Mouse (Mus musculus) midbrain, embryonic 12.5 days (tissue): ENCODE measurements around the gene Ston1. TPM values are rescaled to one million over a fixed set of nuclear protein-coding genes. Genes with fewer than 3 reads are reported as not detected.

ENCODE experiments used
- ATAC-seq: fragments of 200-750 bp; cut with Nextera tagmentation; 2 replicates; pipeline ENCODE4 v1.8.0; 2017; ENCODE audit warnings: low read depth, moderate TSS enrichment, moderate library complexity; ENCODE audit not compliant: low FRiP score
- H3K27ac ChIP-seq: fragments of 300-500 bp; sonication (generic); replicated peaks from 2 replicates; pipeline ENCODE4 v1.5.1; 2016; ENCODE audit warnings: mild to moderate bottlenecking
- H3K27me3 ChIP-seq: fragments of 300-500 bp; sonication (generic); 2 replicates; pipeline ENCODE4 v1.6.1; 2016; ENCODE audit warnings: mild to moderate bottlenecking
- H3K36me3 ChIP-seq: fragments of 300-500 bp; sonication (generic); 2 replicates; pipeline ENCODE4 v1.6.1; 2016
- H3K4me1 ChIP-seq: fragments of 300-500 bp; sonication (generic); 2 replicates; pipeline ENCODE4 v1.6.1; 2016
- H3K4me2 ChIP-seq: fragments of 300-500 bp; sonication (generic); replicated peaks from 2 replicates; pipeline ENCODE4 v1.6.1; 2016; ENCODE audit warnings: mild to moderate bottlenecking, moderate library complexity
- H3K4me3 ChIP-seq: fragments of 300-500 bp; sonication (generic); 2 replicates; pipeline ENCODE4 v1.5.1; 2016; ENCODE audit warnings: mild to moderate bottlenecking
- H3K9ac ChIP-seq: fragments of 300-500 bp; sonication (generic); replicated peaks from 2 replicates; pipeline ENCODE4 v1.6.1; 2016; ENCODE audit warnings: mild to moderate bottlenecking, moderate library complexity
- H3K9me3 ChIP-seq: fragments of 300-500 bp; sonication (generic); 2 replicates; pipeline ENCODE4 v1.6.1; 2016; ENCODE audit warnings: mild to moderate bottlenecking
- WGBS: fragments of 180-500 bp; shearing (Covaris S2); methylation state at CpG from one replicate; pipeline ENCODE4 v1.1.7; 2016; 5-methylcytosine and 5-hydroxymethylcytosine counted together
- polyA plus RNA-seq: library from polyadenylated mRNA; unstranded; fragments of >200 nt; fragmentation: Nextera tagmentation; extraction: Ambion mirVana; gene quantifications from 2 replicates; pipeline ENCODE4 v1.2.1, GENCODE M21; 2016

Ston1 gene
- polyA plus RNA-seq, 1 experiment from 2014 or later = 1.6 TPM

DNA sequence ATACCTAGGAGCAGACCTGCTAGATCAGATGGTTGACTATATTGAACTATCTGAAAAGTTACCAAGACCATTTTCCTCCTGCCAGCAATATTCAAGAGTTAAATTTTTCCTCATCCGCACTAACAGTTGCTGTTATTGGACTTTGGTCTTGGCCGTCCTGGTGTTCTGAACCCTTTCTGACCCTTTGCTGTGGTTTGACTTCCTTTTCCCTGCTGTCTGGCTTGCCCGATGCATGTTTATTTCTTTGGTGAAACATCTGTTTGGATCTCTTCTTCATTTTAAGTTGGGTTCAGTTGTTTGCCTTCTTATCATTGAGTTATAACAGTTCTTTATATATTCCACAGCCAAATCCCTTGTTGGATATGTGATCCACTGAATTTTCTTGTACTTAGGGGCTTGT lies 33.9 kb upstream of the Ston1 start:
- 86% methylated on average over 3 of the region's 3 CpGs for WGBS
- ATAC-seq = no peak
- no peak overlapping the region for H3K9ac ChIP-seq
- no peak overlapping the region for H3K27ac ChIP-seq
- H3K36me3 ChIP-seq = peaks cover 25% of the 10 kb centered on the region
- H3K4me2 ChIP-seq = no peak overlapping the region
- H3K4me3 ChIP-seq = no peak overlapping the region
- no peaks in the 10 kb centered on the region for H3K4me1 ChIP-seq
- H3K27me3 ChIP-seq = no peaks in the 10 kb centered on the region
- no peaks in the 10 kb centered on the region for H3K9me3 ChIP-seq

DNA sequence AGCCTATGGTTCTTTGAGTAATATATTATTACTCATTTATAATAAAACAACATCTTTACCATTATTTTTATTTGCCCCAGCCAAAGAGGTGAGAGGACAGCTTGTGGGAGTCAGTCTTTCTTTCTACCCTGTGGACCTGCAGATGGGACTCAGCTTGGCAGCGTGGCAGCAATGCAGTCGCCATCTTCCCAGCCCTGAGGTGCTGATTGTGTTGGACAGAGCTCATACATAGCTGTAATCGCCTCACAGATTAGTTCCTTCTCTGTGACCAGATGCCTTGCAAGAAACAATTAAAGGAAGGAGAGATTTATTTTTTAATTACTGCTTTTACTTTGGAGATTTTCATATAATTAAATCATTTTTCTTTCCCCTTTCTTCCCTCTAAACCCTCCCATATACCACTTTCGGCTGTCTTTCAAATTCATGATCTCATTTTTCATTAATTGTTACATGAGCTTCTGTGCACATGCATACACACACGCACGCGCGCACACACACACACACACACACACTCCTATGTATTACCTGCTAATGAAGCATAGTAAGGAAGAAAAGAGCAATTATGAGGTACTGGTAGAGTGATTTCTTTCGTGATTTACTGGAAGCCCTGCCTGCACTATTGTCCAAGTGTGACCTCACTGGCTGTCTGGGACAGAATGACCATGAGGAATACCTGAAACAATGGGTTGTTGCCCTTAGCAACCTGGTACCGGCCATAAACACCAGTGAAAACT lies 27.5 kb upstream of the Ston1 start:
- H3K27me3 ChIP-seq = no peaks in the 10 kb centered on the region
- H3K4me1 ChIP-seq = 0 out of 2 replicates have a peak, but pooled peaks cover 9% of the 10 kb centered on the region
- H3K36me3 ChIP-seq = peaks cover 63% of the 10 kb centered on the region
- no peaks in the 10 kb centered on the region for H3K9me3 ChIP-seq
- H3K4me3 ChIP-seq = no peak overlapping the region
- no peak for ATAC-seq
- H3K9ac ChIP-seq = no peak overlapping the region
- WGBS = 67% methylated on average over 10 of the region's 10 CpGs
- H3K4me2 ChIP-seq = no peak overlapping the region
- no peak overlapping the region for H3K27ac ChIP-seq

DNA sequence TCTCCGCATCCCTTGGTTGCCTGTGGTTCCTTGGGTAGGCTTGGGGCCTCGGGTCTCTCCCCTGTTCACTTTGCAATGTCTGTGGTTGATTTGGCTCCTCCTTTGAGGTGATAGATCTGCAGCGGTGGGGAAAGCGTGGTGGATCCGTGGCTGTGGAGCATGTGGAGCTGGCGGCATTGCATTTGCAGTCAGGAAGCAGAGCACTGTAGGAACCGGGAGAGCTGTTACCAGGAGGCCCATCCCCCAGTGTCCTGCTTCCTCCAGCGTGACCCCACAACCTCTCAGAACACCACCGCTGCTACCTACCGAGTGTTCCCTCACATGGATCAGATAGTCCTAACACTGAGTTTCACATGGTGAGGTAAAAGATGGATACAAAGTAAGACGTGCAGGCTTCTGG lies 26.7 kb upstream of the Ston1 start:
- Histone ChIP-seq H3K9ac (no peak overlapping the region), H3K36me3 (peaks cover 63% of the 10 kb centered on the region), H3K9me3 (no peaks in the 10 kb centered on the region), H3K4me2 (no peak overlapping the region), H3K4me3 (no peak overlapping the region), H3K27me3 (no peaks in the 10 kb centered on the region), H3K27ac (no peak overlapping the region), H3K4me1 (0 out of 2 replicates have a peak, but pooled peaks cover 9% of the 10 kb centered on the region)
- WGBS = 81% methylated on average over 11 of the region's 11 CpGs
- no peak for ATAC-seq

DNA sequence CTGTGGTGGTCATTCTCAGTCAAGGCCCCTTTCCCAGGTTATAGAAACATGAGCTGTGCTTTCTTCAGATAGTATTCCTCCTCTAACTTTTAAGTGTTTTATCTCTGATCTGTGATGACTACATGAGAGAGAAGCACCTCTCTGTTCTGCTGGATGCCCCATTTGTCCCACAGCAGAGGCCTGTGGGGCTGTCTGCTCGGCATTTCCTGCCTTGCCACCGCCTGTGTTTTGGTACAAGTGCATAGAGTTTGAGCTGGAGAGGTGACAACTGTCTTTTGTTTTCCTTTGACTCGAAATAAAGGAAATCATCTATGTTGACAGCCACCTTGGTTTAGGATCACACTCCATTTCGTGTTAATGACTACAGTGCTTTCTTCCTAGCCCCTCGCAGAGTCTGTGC lies 22.7 kb upstream of the Ston1 start:
- Histone ChIP-seq H3K36me3 (peaks cover 67% of the 10 kb centered on the region), H3K27me3 (no peaks in the 10 kb centered on the region), H3K9me3 (no peaks in the 10 kb centered on the region), H3K4me2 (no peak overlapping the region), H3K4me1 (0 out of 2 replicates have a peak, but pooled peaks cover 9% of the 10 kb centered on the region), H3K4me3 (no peak overlapping the region), H3K9ac (no peak overlapping the region), H3K27ac (no peak overlapping the region)
- no peak for ATAC-seq
- whole genome bisulfite sequencing = 90% methylated on average over 5 of the region's 5 CpGs

DNA sequence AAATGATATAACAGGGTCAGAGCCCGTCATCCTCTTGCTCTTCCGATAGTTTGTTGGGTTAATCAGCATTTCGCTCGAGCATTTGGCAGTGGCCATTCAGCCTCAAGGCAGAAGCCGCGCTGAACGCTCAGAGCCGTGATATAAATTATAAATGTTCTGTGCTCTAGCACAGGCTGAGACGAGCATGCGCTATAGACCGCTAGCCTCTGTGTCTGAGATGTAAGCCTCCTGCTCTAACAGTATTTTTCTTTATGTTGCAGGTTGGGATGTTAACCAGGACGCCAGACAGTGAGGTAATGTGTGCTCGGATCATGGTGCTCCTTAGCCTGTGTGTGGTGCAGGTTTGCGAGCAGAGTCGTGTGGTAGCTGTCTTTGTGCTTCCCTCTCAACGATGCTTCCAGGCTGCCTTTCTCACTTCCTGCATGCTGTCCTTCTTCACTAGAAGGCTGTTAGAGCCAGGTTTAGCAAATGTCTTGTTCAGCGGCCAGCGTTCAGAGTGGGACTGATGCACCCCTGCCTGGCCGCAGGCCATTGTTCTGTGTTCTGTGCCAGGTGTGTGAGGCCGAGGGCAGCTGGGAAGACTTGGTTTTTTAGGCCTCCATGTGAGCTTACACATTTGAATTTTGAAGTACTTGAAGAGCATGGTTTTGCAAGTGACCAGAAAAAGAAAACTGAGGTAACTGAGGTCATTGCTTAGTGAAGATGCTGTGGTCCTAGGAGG lies 18.8 kb upstream of the Ston1 start:
- Histone ChIP-seq H3K4me1 (no peaks in the 10 kb centered on the region), H3K36me3 (peaks cover 68% of the 10 kb centered on the region)

DNA sequence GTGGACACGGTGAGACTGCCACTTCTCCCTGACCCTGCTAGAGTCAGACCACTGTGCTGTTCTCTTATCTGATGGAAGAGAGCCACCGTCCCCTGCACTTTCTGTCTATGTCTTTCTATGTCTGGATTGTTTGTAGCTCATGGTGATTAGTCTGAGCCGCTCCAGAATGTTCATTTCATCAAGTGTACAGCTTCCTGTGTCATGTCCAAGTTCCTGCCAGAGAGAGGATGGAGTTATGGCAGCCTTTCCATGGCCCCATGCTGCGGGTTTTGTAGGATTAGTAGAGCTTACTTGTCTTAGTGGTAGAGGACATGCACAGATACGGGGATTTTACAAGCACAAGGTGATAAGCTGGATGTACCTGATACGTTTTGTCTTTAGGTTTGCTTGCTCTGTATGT lies 16.9 kb upstream of the Ston1 start:
- Histone ChIP-seq H3K27me3 (no peaks in the 10 kb centered on the region), H3K9me3 (no peaks in the 10 kb centered on the region), H3K27ac (no peak overlapping the region), H3K36me3 (peaks cover 83% of the 10 kb centered on the region), H3K9ac (no peak overlapping the region), H3K4me2 (no peak overlapping the region), H3K4me3 (no peak overlapping the region), H3K4me1 (no peaks in the 10 kb centered on the region)
- WGBS = 91% methylated on average over 6 of the region's 6 CpGs
- no peak for ATAC-seq

More for the DNA sequence above, 18.8 kb upstream of the Ston1 start:
- peak; percentile 68 for ATAC-seq
- Histone ChIP-seq H3K4me3 (no peak overlapping the region), H3K4me2 (no peak overlapping the region), H3K27ac (peak overlapping the region; percentile 44), H3K9me3 (no peaks in the 10 kb centered on the region), H3K27me3 (no peaks in the 10 kb centered on the region), H3K9ac (no peak overlapping the region)
- WGBS = 92% methylated on average over 20 of the region's 20 CpGs

DNA sequence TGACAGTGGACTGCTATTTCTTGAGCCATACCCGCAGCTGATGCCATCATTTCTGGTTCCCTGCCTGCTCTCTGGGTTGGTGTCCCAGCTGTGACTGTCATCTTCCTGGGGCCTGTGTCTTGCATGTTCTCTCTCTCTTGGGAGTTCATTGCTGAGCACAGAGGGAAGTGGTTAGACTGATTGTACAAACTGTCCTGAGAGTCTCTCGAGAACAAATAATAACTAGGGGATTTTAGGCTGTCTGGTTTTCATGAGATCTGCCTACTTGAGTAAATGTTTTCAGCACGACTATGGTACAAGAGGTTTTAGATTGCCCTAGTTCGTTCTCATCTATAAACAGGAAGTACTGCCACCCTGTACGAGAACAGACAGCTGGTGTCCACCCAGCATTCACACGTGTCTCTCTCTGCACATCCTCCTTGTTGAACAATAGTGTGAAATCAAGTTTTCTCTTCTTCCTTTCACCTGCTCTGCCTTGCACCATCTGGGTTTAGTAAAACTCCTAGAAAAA lies 15.9 kb upstream of the Ston1 start:
- H3K27me3 ChIP-seq = no peaks in the 10 kb centered on the region
- H3K9ac ChIP-seq = no peak overlapping the region
- WGBS = 88% methylated on average over 6 of the region's 6 CpGs
- H3K9me3 ChIP-seq = no peaks in the 10 kb centered on the region
- H3K4me2 ChIP-seq = no peak overlapping the region
- no peak for ATAC-seq
- H3K36me3 ChIP-seq = peaks cover 84% of the 10 kb centered on the region
- no peak overlapping the region for H3K4me3 ChIP-seq
- no peaks in the 10 kb centered on the region for H3K4me1 ChIP-seq
- no peak overlapping the region for H3K27ac ChIP-seq

DNA sequence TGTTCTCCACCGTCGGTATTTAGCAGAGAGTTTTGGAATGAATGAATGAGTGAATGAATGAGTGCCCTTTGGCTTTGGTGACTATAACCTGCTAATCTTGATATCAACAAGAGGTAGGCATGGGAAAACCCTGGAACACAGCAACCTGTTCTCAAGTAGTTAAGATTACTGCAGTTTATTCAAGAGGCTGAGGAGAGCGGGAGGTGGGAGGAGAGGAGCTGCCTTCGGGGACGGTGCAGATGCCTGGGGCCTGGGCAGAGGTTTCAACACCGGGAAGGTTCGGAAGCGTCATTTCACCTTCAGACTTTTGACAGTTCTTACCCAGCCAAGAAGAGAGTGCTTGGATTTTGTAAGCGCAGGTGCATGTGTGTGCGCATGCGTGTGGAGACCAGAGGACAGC lies 14.5 kb upstream of the Ston1 start:
- H3K9me3 ChIP-seq = no peaks in the 10 kb centered on the region
- H3K4me1 ChIP-seq = no peaks in the 10 kb centered on the region
- H3K4me2 ChIP-seq = no peak overlapping the region
- H3K27me3 ChIP-seq = no peaks in the 10 kb centered on the region
- H3K27ac ChIP-seq = no peak overlapping the region
- no peak overlapping the region for H3K9ac ChIP-seq
- no peak overlapping the region for H3K4me3 ChIP-seq
- WGBS = 85% methylated on average over 11 of the region's 11 CpGs
- ATAC-seq = no peak
- H3K36me3 ChIP-seq = peaks cover 85% of the 10 kb centered on the region

DNA sequence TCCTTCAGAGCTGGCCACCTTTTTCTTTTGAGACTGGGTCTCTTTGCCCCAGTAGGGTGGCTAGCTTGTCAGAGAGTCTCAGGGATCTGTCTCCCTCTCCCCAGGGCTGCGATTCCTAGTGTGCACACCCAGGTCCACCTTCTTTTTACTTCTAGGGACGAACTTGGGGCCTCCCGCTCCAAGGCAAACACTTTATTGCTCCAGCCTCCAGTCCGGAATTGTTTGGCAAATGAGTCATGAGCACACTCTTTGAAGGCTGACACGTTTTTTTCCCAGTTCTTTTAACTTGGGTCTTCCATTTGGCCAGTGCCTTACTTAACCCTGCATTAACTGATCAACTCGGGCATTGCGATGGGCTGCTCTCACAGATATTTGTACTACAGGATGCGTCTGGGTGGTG lies 14.1 kb upstream of the Ston1 start:
- Histone ChIP-seq H3K27me3 (no peaks in the 10 kb centered on the region), H3K27ac (no peak overlapping the region), H3K4me3 (no peak overlapping the region), H3K9ac (no peak overlapping the region), H3K4me2 (no peak overlapping the region), H3K4me1 (no peaks in the 10 kb centered on the region), H3K36me3 (peaks cover 87% of the 10 kb centered on the region), H3K9me3 (no peaks in the 10 kb centered on the region)
- no peak for ATAC-seq
- WGBS = 92% methylated on average over 8 of the region's 8 CpGs

DNA sequence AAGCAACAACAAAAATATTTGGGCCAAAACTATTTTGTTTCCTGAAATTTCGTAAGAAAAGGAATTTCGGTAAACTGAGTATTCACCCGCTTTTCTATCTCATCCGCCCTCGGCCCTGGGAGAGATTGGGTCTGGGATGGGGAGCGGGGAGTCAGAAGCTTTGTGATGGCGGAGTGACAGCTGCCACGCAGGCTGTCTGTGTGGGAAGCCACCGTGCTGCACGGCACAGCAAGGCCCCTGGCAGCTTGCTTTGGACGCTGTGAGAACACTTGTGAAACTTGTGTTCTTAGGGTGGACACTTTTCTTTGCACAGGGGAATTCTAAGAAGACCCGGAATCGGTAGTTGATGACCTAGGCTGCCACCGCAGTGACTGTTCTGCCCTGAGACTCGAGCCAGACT lies 10.1 kb upstream of the Ston1 start:
- no peak for ATAC-seq
- 80% methylated on average over 15 of the region's 15 CpGs for WGBS
- Histone ChIP-seq H3K36me3 (peaks cover 58% of the 10 kb centered on the region), H3K27ac (no peak overlapping the region), H3K9ac (no peak overlapping the region), H3K9me3 (no peaks in the 10 kb centered on the region), H3K4me1 (no peaks in the 10 kb centered on the region), H3K27me3 (no peaks in the 10 kb centered on the region), H3K4me2 (no peak overlapping the region), H3K4me3 (no peak overlapping the region)

DNA sequence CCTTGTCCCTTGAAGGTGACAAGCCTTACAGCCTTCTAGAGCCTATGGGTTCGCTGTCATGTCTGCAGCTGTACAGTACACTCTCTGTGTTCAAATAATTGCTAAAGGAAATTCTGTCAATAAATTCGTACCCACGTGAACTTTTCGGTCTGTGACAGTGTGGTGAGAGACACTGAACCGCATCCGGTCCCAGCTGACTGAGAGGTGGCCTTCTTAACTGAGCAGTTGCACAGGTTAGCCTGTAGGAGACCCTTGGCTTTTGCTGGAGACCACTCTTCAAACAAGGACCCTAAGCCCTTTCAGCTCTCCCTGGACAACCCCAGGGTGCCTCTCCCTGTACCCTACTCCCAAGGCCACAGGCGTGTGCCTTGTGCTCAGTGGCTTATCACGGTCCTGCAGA lies 9.3 kb upstream of the Ston1 start:
- Histone ChIP-seq H3K27ac (no peak overlapping the region), H3K27me3 (no peaks in the 10 kb centered on the region), H3K36me3 (peaks cover 50% of the 10 kb centered on the region), H3K9me3 (no peaks in the 10 kb centered on the region), H3K9ac (no peak overlapping the region), H3K4me1 (no peaks in the 10 kb centered on the region), H3K4me2 (no peak overlapping the region), H3K4me3 (no peak overlapping the region)
- WGBS = 93% methylated on average over 8 of the region's 8 CpGs
- no peak for ATAC-seq

DNA sequence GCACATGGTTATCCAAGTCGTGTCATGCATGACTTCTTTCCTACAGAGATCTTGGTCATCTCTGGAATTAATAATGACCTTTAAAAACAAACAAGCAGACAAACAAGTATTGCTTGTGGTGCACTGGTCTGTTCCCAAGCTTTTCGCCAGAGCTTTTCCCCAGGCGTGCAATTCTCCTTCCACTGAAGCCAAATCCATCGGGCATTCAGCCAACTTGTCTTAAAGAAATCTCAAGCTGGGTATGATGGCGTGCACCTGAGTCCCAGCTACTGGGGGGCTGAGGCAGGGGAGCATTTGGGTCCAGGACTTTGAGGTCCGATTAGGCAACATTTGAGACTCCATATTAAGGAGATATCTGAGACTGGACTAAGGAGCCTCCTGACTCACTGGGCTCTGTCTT lies 7.2 kb upstream of the Ston1 start:
- no peak overlapping the region for H3K4me2 ChIP-seq
- H3K27me3 ChIP-seq = no peaks in the 10 kb centered on the region
- H3K9ac ChIP-seq = no peak overlapping the region
- H3K36me3 ChIP-seq = peaks cover 30% of the 10 kb centered on the region
- no peak for ATAC-seq
- H3K27ac ChIP-seq = no peak overlapping the region
- WGBS = 88% methylated on average over 6 of the region's 6 CpGs
- H3K4me1 ChIP-seq = no peaks in the 10 kb centered on the region
- no peak overlapping the region for H3K4me3 ChIP-seq
- no peaks in the 10 kb centered on the region for H3K9me3 ChIP-seq
